Mouse (Mus musculus): ENCODE measurements around the gene Mab21l3. TPM values are rescaled to one million over a fixed set of nuclear protein-coding genes. Genes with fewer than 3 reads are reported as not detected.
"Not testable (repeated sequence)": the region's sequence is repeated elsewhere in the genome, so short reads cannot be mapped to it uniquely, and the experiment has no call there.

The Mab21l3 gene
- polyA plus RNA-seq, 1 experiment from 2014 or later: 0.85 TPM

DNA sequence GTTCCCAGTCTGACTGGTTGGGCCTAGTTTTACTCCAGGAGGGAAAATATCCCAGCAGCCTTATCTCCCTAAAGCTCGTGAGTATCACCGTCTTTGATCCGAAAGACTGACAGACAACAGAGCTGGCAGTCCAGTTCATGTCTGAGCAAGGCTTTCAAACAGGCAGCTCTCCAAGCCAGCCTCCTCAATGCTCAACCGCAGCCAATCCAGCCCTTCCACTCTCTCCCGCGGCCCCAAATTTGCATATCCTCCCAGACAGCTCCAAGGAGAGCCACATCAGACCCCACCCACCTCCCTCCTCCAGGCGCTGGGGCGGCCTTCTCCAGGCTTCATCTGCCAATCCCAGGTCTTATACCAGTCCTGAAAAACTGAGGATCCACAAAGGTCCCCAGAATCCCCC lies 12.7 kb downstream of the Mab21l3 start:
- Histone ChIP-seq H3K27ac (replicated peaks) (peak overlapping the region; percentile 66), H3K27me3 (replicated peaks; ENCODE audit: low read depth, poor library complexity, severe bottlenecking) (0 out of 2 replicates have a peak, but pooled peaks cover 7% of the 10 kb centered on the region), H3K9me3 (no peaks in the 10 kb centered on the region), H3K4me1 (peaks cover 32% of the 10 kb centered on the region), H3K36me3 (replicated peaks) (no peaks in the 10 kb centered on the region), H3K4me3 (peak overlapping the region; percentile 42)
- under 1% methylated on average over 8 of the region's 8 CpGs for WGBS
- DNase-seq (ENCODE audit: low spot score): peak; percentile 91

DNA sequence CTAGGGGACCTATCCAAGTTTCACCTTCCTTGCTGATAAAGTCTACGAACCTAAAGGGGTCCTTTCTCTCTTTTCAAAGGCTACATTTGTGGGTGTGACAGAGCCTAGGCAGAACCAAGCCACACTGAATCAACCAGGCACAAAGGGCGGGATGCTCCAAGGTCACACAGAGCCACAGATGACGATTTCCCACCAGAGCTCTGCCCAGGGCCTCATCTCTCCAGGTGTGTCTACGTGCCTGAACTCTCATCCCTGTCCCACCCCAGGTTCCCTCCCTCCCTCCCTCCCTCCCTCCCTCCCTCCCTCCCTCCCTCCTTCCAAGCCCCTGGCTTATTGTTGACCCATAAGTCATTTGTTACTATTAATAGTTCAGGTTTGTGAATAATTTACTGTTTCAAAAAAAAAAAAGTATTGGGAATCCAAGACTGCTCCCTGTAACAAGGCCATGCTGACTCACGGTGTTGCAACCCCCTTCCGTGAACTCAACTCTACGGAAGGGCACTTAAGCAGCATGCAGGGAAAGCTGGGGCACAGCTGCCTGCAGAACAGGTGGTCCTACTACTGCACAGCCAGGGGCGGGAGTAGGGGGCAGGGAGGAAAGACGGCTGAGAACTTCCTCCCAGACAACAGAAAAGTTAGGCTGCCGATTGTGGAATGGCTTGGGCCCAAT lies 17.4 kb downstream of the Mab21l3 start:
- H3K27ac ChIP-seq (replicated peaks): no peak overlapping the region
- WGBS: 30% methylated on average over 10 of the region's 10 CpGs
- DNase-seq (ENCODE audit: low spot score): peak; percentile 49
- H3K27me3 ChIP-seq (replicated peaks; ENCODE audit: low read depth, poor library complexity, severe bottlenecking): 0 out of 2 replicates have a peak, but pooled peaks cover 7% of the 10 kb centered on the region
- H3K4me1 ChIP-seq: peaks cover 40% of the 10 kb centered on the region
- no peak overlapping the region for H3K4me3 ChIP-seq
- no peaks in the 10 kb centered on the region for H3K36me3 ChIP-seq (replicated peaks)
- H3K9me3 ChIP-seq: no peaks in the 10 kb centered on the region

DNA sequence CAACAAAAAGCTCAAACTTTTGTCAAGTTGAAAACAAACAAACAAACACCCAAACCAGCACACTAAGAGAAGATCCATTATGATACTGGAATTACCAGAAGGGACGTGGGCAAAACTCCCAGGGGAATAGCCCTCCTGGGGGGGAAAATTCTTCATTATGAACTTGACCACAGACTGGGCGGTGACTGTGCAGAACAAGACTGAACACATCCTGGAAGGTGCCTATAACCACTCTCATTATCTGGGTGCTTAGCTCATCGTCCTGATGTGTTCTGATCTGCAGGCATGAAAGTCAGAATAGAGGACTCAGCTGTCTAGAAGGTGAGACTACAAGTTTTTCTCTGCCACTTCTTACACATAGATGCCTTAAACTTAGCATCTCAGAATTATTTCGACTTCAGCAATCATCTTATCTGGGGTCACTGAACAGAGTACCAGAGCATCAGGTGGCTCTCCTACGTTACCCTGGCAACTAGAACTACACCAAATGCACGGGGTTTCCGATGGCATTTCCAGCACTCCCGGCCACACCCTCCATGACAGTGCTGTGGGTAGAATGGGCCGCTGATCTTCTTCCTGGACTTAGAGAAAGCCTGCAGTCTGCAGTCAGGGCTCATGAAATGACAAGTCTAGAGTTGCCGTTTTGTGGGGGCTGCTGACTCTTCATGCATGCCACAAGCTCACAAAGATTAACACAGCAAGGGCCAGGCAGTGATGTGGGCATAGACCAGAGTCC lies 18.7 kb downstream of the Mab21l3 start:
- H3K9me3 ChIP-seq: no peaks in the 10 kb centered on the region
- H3K4me3 ChIP-seq: no peak overlapping the region
- H3K27me3 ChIP-seq (replicated peaks; ENCODE audit: low read depth, poor library complexity, severe bottlenecking): 0 out of 2 replicates have a peak, but pooled peaks cover 7% of the 10 kb centered on the region
- no peak for DNase-seq (ENCODE audit: low spot score)
- H3K36me3 ChIP-seq (replicated peaks): no peaks in the 10 kb centered on the region
- WGBS: 80% methylated on average over 10 of the region's 10 CpGs
- peaks cover 32% of the 10 kb centered on the region for H3K4me1 ChIP-seq
- H3K27ac ChIP-seq (replicated peaks): no peak overlapping the region

DNA sequence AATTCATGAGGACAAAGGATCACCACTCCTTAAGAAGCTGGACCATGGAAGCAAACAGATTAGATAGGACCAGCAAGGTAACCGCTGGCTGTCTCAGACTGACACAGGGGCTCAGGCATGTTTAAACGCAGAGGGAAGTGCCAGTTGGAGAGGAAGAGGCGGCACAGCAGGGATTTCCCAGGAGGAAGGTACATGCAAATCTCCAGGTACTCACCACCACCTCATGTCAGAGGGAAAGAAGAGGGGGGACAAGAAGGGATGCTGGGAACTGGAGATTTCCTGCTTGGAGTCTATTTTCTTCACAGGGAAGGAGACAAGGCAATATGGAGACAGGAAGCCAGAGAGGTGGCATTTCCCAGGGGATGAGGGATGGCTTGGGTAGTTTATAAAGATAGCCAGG lies 20.2 kb downstream of the Mab21l3 start:
- H3K27ac ChIP-seq (replicated peaks): no peak overlapping the region
- H3K27me3 ChIP-seq (replicated peaks; ENCODE audit: low read depth, poor library complexity, severe bottlenecking): 0 out of 2 replicates have a peak, but pooled peaks cover 7% of the 10 kb centered on the region
- DNase-seq (ENCODE audit: low spot score): no peak
- no peaks in the 10 kb centered on the region for H3K9me3 ChIP-seq
- H3K4me1 ChIP-seq: peaks cover 32% of the 10 kb centered on the region
- WGBS: 35% methylated on average over 3 of the region's 3 CpGs
- no peak overlapping the region for H3K4me3 ChIP-seq
- H3K36me3 ChIP-seq (replicated peaks): no peaks in the 10 kb centered on the region

DNA sequence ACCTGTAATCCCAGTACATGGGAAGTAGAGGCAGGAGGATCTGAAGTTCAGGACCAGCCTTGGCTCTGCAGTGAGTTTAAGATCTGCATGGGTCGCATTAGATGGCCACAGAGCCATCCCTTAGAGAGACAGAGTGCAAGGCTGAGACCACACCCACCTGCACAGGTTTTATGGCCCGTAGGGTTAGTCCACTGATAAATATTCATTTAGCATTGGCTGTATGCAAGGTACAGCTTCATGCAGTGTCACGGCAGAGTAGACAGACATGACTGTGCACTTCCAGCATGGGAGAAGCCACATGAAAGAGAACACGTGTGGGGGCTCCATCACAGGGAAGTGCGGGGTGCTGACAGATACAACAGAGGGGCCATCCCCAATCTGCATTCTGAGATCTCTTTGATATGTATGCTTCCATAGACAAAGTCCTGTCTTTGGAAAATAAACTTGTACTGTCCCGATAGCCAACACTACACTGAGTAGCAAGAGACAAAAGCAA lies 21.5 kb downstream of the Mab21l3 start:
- Histone ChIP-seq H3K9me3 (no peaks in the 10 kb centered on the region), H3K4me1 (peaks cover 30% of the 10 kb centered on the region), H3K27ac (replicated peaks) (no peak overlapping the region), H3K36me3 (replicated peaks) (no peaks in the 10 kb centered on the region), H3K27me3 (replicated peaks; ENCODE audit: low read depth, poor library complexity, severe bottlenecking) (no peaks in the 10 kb centered on the region; the same call in 1 of the 2 replicates), H3K4me3 (no peak overlapping the region)
- WGBS: 86% methylated on average over 6 of the region's 6 CpGs
- DNase-seq (ENCODE audit: low spot score): no peak

DNA sequence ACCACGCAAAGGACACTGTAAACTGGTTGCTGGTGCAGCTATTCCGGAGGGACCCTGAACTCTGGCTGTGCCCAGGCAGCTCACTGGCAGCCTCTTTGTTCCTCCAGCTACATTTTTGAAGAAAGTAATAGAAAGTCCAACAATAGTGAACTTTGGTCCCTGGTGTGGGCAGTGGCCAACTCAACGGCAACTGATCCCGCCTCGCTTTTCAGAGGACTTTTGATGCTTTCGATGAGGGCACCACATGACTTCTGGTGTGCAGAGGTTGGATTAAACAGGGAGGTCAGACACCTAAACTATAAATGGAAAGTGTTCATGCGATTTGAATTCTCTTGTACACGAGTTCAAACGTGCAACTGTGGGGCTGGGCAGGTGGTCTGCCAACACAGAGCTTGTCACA lies 24.4 kb downstream of the Mab21l3 start:
- no peaks in the 10 kb centered on the region; the same call in 1 of the 2 replicates for H3K27me3 ChIP-seq (replicated peaks; ENCODE audit: low read depth, poor library complexity, severe bottlenecking)
- 91% methylated on average over 9 of the region's 9 CpGs for WGBS
- H3K9me3 ChIP-seq: no peaks in the 10 kb centered on the region
- H3K27ac ChIP-seq (replicated peaks): no peak overlapping the region
- H3K4me3 ChIP-seq: no peak overlapping the region
- peaks cover 10% of the 10 kb centered on the region for H3K4me1 ChIP-seq
- no peaks in the 10 kb centered on the region for H3K36me3 ChIP-seq (replicated peaks)
- no peak for DNase-seq (ENCODE audit: low spot score)

DNA sequence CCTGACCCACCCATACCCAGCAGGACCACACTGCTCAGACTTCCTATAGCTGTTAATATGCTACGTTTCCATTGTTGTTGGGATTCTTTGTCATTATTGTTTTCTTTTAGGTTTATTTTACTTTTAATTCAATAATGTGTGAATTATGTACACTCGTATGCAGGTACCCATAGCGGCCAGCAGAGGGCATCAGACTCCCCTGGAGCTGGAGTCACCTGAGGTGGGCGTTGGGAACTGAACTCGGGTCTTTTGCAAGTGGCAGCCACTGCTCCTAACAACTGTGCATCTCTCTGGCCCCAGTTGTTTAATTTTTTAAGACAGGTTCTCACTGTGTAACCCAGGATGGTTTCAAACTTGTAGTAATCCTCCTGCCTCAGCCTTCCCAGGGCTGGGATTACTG lies 26.7 kb downstream of the Mab21l3 start:
- DNase-seq (ENCODE audit: low spot score): no peak
- Histone ChIP-seq H3K9me3 (0 out of 2 replicates have a peak, but pooled peaks cover 3% of the 10 kb centered on the region), H3K36me3 (replicated peaks) (0 out of 2 replicates have a peak, but pooled peaks cover 3% of the 10 kb centered on the region), H3K4me1 (0 out of 2 replicates have a peak, but pooled peaks cover 3% of the 10 kb centered on the region), H3K4me3 (no peak overlapping the region), H3K27ac (replicated peaks) (no peak overlapping the region), H3K27me3 (replicated peaks; ENCODE audit: low read depth, poor library complexity, severe bottlenecking) (no peaks in the 10 kb centered on the region; the same call in 1 of the 2 replicates)
- 79% methylated on average over 5 of the region's 5 CpGs for WGBS

DNA sequence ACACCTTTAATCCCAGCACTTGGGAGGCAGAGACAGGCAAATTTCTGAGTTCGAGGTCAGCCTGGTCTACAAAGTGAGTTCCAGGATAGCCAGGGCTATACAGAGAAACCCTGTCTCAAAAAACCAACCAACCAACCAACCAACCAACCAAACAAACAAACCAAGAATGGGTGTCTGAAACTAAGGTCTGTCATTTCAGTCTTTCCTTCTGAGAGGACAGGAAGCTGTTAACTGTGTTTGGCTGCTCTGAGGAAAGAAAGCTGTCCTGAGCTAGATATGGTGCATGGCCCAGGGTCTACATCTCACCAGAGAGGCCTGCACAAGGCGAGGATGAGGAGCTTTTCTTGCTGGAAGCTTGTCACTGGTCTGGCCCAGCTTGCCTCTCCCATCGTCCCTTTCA lies 28.1 kb downstream of the Mab21l3 start:
- H3K27ac ChIP-seq (replicated peaks); H3K4me3 ChIP-seq; DNase-seq (ENCODE audit: low spot score); H3K36me3 ChIP-seq (replicated peaks); H3K27me3 ChIP-seq (replicated peaks; ENCODE audit: low read depth, poor library complexity, severe bottlenecking); H3K4me1 ChIP-seq; H3K9me3 ChIP-seq: not testable (repeated sequence)
- WGBS: 80% methylated on average over 3 of the region's 3 CpGs

DNA sequence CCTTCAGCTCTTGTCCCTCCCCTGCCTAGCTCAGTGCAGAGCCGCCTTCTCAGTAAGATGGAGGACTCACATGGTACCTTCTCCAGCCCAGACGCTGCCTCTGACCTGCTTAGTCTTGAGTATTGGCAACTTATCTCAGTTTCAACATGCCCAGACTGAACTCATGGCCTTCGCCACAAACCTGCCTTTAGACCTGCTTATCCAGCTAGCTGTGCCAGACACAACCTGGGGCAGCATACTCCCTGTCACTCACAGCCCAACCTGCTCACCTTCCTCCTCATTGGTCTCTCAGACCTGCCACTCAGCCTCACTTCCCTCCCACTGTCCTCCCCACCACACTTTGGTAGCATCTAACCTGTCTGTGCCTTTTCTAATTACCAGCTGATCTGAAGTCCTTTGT lies 32.8 kb downstream of the Mab21l3 start:
- WGBS: 86% methylated on average over 3 of the region's 3 CpGs
- H3K27ac ChIP-seq (replicated peaks): no peak overlapping the region; the same call in 1 of the 2 replicates

DNA sequence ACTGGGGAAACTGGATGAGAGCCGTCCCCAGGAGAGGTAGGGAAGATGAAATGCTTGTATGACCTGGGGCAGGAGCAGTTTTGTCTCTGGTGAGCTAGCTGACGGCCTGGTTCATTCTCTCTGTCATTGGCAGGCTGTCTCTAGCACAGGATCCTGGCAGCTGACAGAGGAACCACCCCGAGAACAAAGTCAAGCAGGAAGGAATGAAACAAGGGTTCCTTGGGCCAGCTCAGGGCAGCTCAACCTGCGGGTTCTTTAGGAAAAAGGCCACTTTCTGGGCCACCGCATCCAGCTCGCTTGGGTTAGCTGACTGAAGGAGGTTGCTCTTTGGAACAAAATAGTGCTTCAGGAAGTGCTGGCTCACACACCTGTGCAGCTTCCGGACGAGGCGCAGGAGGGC lies 34.0 kb downstream of the Mab21l3 start:
- no peak overlapping the region for H3K4me3 ChIP-seq
- H3K27me3 ChIP-seq (replicated peaks; ENCODE audit: low read depth, poor library complexity, severe bottlenecking): 0 out of 2 replicates have a peak, but pooled peaks cover 12% of the 10 kb centered on the region
- 82% methylated on average over 9 of the region's 9 CpGs for WGBS
- DNase-seq (ENCODE audit: low spot score): no peak
- no peak overlapping the region for H3K27ac ChIP-seq (replicated peaks)
- no peaks in the 10 kb centered on the region for H3K4me1 ChIP-seq
- H3K9me3 ChIP-seq: 0 out of 2 replicates have a peak, but pooled peaks cover 3% of the 10 kb centered on the region
- H3K36me3 ChIP-seq (replicated peaks): 0 out of 2 replicates have a peak, but pooled peaks cover 3% of the 10 kb centered on the region

More for the DNA sequence above, 32.8 kb downstream of the Mab21l3 start:
- Histone ChIP-seq H3K9me3 (0 out of 2 replicates have a peak, but pooled peaks cover 3% of the 10 kb centered on the region), H3K4me1 (no peaks in the 10 kb centered on the region), H3K4me3 (no peak overlapping the region), H3K36me3 (replicated peaks) (0 out of 2 replicates have a peak, but pooled peaks cover 3% of the 10 kb centered on the region), H3K27me3 (replicated peaks; ENCODE audit: low read depth, poor library complexity, severe bottlenecking) (0 out of 2 replicates have a peak, but pooled peaks cover 12% of the 10 kb centered on the region)
- no peak for DNase-seq (ENCODE audit: low spot score)

DNA sequence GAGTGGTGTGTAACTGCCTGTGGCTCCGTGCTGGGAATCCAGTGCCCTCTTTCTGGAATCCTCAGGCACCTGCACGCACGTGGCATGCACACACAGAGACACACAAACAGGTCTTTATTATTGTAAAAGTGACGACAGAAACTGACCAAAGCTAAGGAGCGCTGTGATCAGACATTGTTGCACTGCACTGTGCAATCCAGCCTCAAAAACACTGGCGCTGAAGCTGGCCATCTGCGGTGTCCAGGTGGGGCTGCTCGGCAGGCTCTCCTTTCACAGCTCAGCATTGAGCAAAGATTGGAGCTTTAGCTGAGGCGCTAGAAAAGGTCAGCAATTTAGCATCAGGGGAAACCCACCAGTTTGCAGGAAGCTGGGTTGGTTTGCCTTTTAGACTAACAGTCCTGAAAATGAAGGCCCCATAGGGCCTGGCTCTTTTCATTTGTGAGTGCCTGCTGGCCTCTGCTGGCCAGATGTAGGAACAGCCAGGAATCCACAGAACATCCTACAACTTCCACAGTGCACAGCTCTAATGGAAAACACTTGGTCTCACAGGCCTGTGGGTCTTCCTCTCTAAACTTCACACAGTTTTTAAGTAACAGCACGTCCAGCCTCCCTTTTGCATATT lies 36.3 kb downstream of the Mab21l3 start:
- Histone ChIP-seq H3K27ac (replicated peaks) (no peak overlapping the region), H3K4me3 (no peak overlapping the region), H3K36me3 (replicated peaks) (no peaks in the 10 kb centered on the region), H3K9me3 (no peaks in the 10 kb centered on the region), H3K27me3 (replicated peaks; ENCODE audit: low read depth, poor library complexity, severe bottlenecking) (peaks cover 22% of the 10 kb centered on the region), H3K4me1 (no peaks in the 10 kb centered on the region)
- DNase-seq (ENCODE audit: low spot score): peak; percentile 78
- 66% methylated on average over 10 of the region's 10 CpGs for WGBS

DNA sequence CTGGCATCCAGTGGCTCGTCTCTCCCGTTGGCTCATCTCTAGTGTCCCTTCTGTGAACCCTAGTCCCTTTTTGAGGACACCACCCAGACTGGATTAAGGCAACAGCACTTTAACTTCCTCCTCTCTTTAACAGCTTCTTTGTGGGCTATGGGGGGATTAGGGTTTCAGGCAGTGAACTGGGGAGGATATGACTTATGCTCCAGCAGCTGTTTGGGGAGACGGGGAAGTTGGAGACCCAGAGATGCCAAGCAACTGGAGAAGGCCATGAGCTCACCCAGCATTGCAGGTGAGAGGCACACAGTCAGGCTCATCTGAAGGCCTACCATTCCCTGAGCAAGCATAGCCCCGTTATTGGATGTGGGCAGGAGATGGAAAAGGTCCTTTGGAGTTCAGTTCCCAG lies 36.8 kb downstream of the Mab21l3 start:
- WGBS: 66% methylated on average over 4 of the region's 4 CpGs
- DNase-seq (ENCODE audit: low spot score): no peak
- no peak overlapping the region for H3K27ac ChIP-seq (replicated peaks)
- H3K27me3 ChIP-seq (replicated peaks; ENCODE audit: low read depth, poor library complexity, severe bottlenecking): peaks cover 27% of the 10 kb centered on the region
- H3K36me3 ChIP-seq (replicated peaks): no peaks in the 10 kb centered on the region
- no peak overlapping the region for H3K4me3 ChIP-seq
- no peaks in the 10 kb centered on the region for H3K9me3 ChIP-seq
- peaks cover 3% of the 10 kb centered on the region; the same call in 1 of the 2 replicates for H3K4me1 ChIP-seq

Measured in embryonic facial prominence, embryonic 10.5 days (tissue).